Mouse (Mus musculus): ENCODE measurements around the gene Sept11. TPM values are rescaled to one million over a fixed set of nuclear protein-coding genes. Genes with fewer than 3 reads are reported as not detected.

Gene Sept11
- total and polyA plus RNA-seq, 3 experiments = 34.9 to 245 (median 87.2) TPM

DNA sequence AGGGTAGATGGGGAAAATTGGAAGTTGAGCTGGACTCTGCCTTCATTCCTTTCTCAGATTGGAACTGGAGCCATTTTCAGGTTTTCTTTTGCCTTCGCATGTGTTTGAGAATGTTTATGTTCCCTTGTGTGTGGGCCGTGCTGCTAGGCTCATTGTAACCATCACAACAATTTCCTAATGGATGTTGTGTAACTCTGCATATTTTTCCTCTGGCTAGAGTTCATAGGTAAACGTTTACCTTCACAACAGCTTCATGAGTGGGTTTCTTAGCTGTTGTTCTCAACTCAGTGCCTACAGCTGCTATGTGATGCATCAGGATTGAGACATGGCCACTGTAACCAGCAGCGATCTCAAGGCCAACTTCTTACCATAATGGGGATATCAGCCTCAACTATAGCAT lies 15.5 kb downstream of the Sept11 start:
- Histone ChIP-seq H3K4me3 (ENCODE audit: control insufficient read depth in 1 of 2, insufficient read depth in 1 of 2, low read depth in 2 of 2, low read length in 2 of 2) (no peak overlapping the region), H3K79me2 (ENCODE audit: control insufficient read depth, insufficient read depth, low read length, poor library complexity) (peaks cover 14% of the 10 kb centered on the region), H3K9me3 (replicated peaks; ENCODE audit: insufficient read depth, low read length) (no peaks in the 10 kb centered on the region), H3K27ac (ENCODE audit: control insufficient read depth, low read depth, low read length) (no peak overlapping the region), H3K36me3 (ENCODE audit: control insufficient read depth in 1 of 2, insufficient read depth in 2 of 2, low read length in 2 of 2) (peaks cover 3 to 9% of the 10 kb centered on the region in 2 experiments), H3K27me3 (ENCODE audit: control insufficient read depth in 1 of 2, insufficient read depth in 2 of 2, low read length in 2 of 2) (no peaks in the 10 kb centered on the region), H3K4me1 (ENCODE audit: control insufficient read depth in 1 of 2, insufficient read depth in 2 of 2, low read length in 2 of 2) (no peaks in the 10 kb centered on the region; a peak in 1 of 4 replicates), H3K9ac (ENCODE audit: control insufficient read depth, low read depth, low read length, poor library complexity, severe bottlenecking) (no peak overlapping the region)
- no peak for TF ChIP-seq USF2 (IDR thresholded peaks at IDR 0.05; ENCODE audit: borderline replicate concordance in 1 of 2, insufficient read depth in 1 of 2, low read depth in 1 of 2, low read length in 2 of 2)
- no peak for TF ChIP-seq NRF1 (IDR thresholded peaks at IDR 0.05; ENCODE audit: insufficient read depth, low read depth, low read length, poor library complexity, severe bottlenecking)
- TF ChIP-seq TCF12 (IDR thresholded peaks at IDR 0.05; ENCODE audit: low read depth, low read length) = no peak
- no peak for TF ChIP-seq ZMIZ1 (IDR thresholded peaks at IDR 0.05; ENCODE audit: low read depth, low read length)
- TF ChIP-seq SMC3 (IDR thresholded peaks at IDR 0.05; ENCODE audit: low read depth, low read length) = no peak
- no peak for TF ChIP-seq ZKSCAN1 (IDR thresholded peaks at IDR 0.05; ENCODE audit: low read depth, low read length)
- TF ChIP-seq UBTF (IDR thresholded peaks at IDR 0.05; ENCODE audit: borderline replicate concordance, insufficient read depth, low read depth, low read length) = no peak
- TF ChIP-seq TBP (IDR thresholded peaks at IDR 0.05; ENCODE audit: low read depth, low read length) = no peak
- no peak for TF ChIP-seq CTCF (IDR thresholded peaks at IDR 0.05 in 2 of 3, conservative IDR thresholded peaks at IDR 0.05 in 1 of 3; ENCODE audit: control insufficient read depth in 1 of 3, insufficient read depth in 1 of 3, low read depth in 2 of 3, low read length in 3 of 3, poor library complexity in 1 of 3, severe bottlenecking in 1 of 3)
- TF ChIP-seq POLR2AphosphoS5 (IDR thresholded peaks at IDR 0.05; ENCODE audit: borderline replicate concordance, low read depth, low read length) = no peak
- no peak for DNase-seq (ENCODE audit: low read depth, low spot score)

GRCm38 (mm10) chr5:93109555-93109954 lies 16.3 kb downstream of the Sept11 start:
- H3K4me1 ChIP-seq (ENCODE audit: control insufficient read depth in 1 of 2, insufficient read depth in 2 of 2, low read length in 2 of 2) = no peaks in the 10 kb centered on the region; a peak in 1 of 4 replicates
- TF ChIP-seq CHD2 (IDR thresholded peaks at IDR 0.05; ENCODE audit: low read length) (no peak), RAD21 (IDR thresholded peaks at IDR 0.05; ENCODE audit: low read depth, low read length) (no peak), CHD1 (IDR thresholded peaks at IDR 0.05; ENCODE audit: low read depth, low read length) (no peak), SMC3 (IDR thresholded peaks at IDR 0.05; ENCODE audit: low read depth, low read length) (no peak)
- peaks cover 14% of the 10 kb centered on the region; the same call in 1 of the 2 replicates for H3K79me2 ChIP-seq (ENCODE audit: control insufficient read depth, insufficient read depth, low read length, poor library complexity)
- H3K4me3 ChIP-seq (ENCODE audit: control insufficient read depth in 1 of 2, insufficient read depth in 1 of 2, low read depth in 2 of 2, low read length in 2 of 2) = no peak overlapping the region
- H3K27ac ChIP-seq (ENCODE audit: control insufficient read depth, low read depth, low read length) = no peak overlapping the region
- H3K36me3 ChIP-seq (ENCODE audit: control insufficient read depth in 1 of 2, insufficient read depth in 2 of 2, low read length in 2 of 2) = peaks cover 3 to 6% of the 10 kb centered on the region in 2 experiments
- H3K9me3 ChIP-seq (replicated peaks; ENCODE audit: insufficient read depth, low read length) = no peaks in the 10 kb centered on the region
- H3K9ac ChIP-seq (ENCODE audit: control insufficient read depth, low read depth, low read length, poor library complexity, severe bottlenecking) = no peak overlapping the region
- no peak for DNase-seq (ENCODE audit: low read depth, low spot score)
- H3K27me3 ChIP-seq (ENCODE audit: control insufficient read depth in 1 of 2, insufficient read depth in 2 of 2, low read length in 2 of 2) = no peaks in the 10 kb centered on the region

GRCm38 (mm10) chr5:93112290-93112689 lies 19.1 kb downstream of the Sept11 start:
- TF ChIP-seq TCF12 (IDR thresholded peaks at IDR 0.05; ENCODE audit: low read depth, low read length) = no peak
- Histone ChIP-seq H3K27ac (ENCODE audit: control insufficient read depth, low read depth, low read length) (no peak overlapping the region), H3K4me3 (ENCODE audit: control insufficient read depth in 1 of 2, insufficient read depth in 1 of 2, low read depth in 2 of 2, low read length in 2 of 2) (no peak overlapping the region)

More at GRCm38 (mm10) chr5:93112290-93112689, 19.1 kb downstream of the Sept11 start:
- Histone ChIP-seq H3K9ac (ENCODE audit: control insufficient read depth, low read depth, low read length, poor library complexity, severe bottlenecking) (no peak overlapping the region), H3K9me3 (replicated peaks; ENCODE audit: insufficient read depth, low read length) (no peaks in the 10 kb centered on the region), H3K27me3 (ENCODE audit: control insufficient read depth in 1 of 2, insufficient read depth in 2 of 2, low read length in 2 of 2) (no peaks in the 10 kb centered on the region), H3K4me1 (ENCODE audit: control insufficient read depth in 1 of 2, insufficient read depth in 2 of 2, low read length in 2 of 2) (no peaks in the 10 kb centered on the region), H3K79me2 (ENCODE audit: control insufficient read depth, insufficient read depth, low read length, poor library complexity) (peaks cover 18% of the 10 kb centered on the region; the same call in 1 of the 2 replicates), H3K36me3 (ENCODE audit: control insufficient read depth in 1 of 2, insufficient read depth in 2 of 2, low read length in 2 of 2) (peaks cover 3% of the 10 kb centered on the region in 2 experiments; a peak in 3 of 4 replicates)
- no peak for DNase-seq (ENCODE audit: low read depth, low spot score)

All from MEL (cell line).